Mouse (Mus musculus): ENCODE data around the gene Gps1. TPM values are rescaled to one million over a fixed set of nuclear protein-coding genes. Genes with fewer than 3 reads are reported as not detected.
A peak's percentile ranks its signal among the peaks of the same experiment; 100 is the strongest.

The Gps1 gene
- polyA plus RNA-seq, 1 experiment from 2014 or later: 242 TPM

DNA sequence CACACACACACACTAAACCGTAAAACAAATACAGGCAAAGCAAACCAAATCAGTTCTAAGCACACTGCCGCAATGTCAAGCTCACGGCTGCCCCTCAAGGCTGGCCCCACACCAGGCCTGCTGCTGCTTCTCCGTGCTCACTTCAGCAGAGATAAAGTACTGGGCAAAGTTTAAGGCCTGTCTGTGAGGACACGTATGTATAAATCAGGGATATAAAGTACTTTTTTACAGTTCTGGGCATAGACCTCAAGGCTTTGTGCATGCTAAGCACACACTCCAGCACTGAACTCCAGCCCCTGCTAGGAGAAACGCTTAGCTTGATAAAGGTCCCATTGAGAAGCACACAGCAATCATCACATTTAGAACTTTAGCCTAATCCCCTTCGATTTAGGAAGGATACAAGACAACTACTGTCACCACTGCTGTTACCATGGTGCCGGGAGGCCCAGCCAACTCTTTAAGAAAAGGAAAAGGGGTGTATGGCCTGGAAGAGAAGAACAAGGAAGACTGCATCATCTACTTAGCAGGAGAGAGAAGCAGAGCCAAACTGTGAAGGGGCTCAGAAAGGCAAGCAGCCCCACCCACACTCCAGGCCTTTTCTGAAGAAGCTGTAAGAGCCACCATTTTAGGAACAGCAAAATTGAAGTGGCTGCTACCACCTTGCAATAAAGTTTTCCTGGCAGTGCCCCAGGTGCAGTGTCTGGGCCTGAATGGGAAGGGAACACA lies 49.6 kb downstream of the Gps1 start:
- ATAC-seq (ENCODE audit: insufficient number of reproducible peaks, insufficient read depth, low FRiP score, low TSS enrichment, low read depth): no peak
- Histone ChIP-seq H3K4me1 (replicated peaks) (no peaks in the 10 kb centered on the region; the same call in 1 of the 2 replicates), H3K4me3 (replicated peaks) (no peak overlapping the region), H3K4me2 (no peak overlapping the region), H3K27ac (peak overlapping the region; percentile 47; the same call in 1 of the 2 replicates), H3K9me3 (no peaks in the 10 kb centered on the region), H3K27me3 (no peaks in the 10 kb centered on the region), H3K36me3 (no peaks in the 10 kb centered on the region), H3K9ac (replicated peaks) (no peak overlapping the region)
- 81% methylated on average over 8 of the region's 8 CpGs for WGBS

Other genes with a start within 250 kb of the Gps1 start
- 221 and 229 TPM in 2 replicates for gene Mcrip1, start 234.5 kb upstream of the Gps1 start, polyA plus RNA-seq (2016; fragmentation: Nextera tagmentation; extraction: Ambion mirVana)
- gene Ppp1r27, start 233.1 kb upstream of the Gps1 start, polyA plus RNA-seq (2016; fragmentation: Nextera tagmentation; extraction: Ambion mirVana): not detected in 2 replicates
- 620 and 631 TPM in 2 replicates for gene P4hb, start 211.0 kb upstream of the Gps1 start, polyA plus RNA-seq (2016; fragmentation: Nextera tagmentation; extraction: Ambion mirVana)
- 484 and 518 TPM in 2 replicates for gene Arhgdia, start 202.6 kb upstream of the Gps1 start, polyA plus RNA-seq (2016; fragmentation: Nextera tagmentation; extraction: Ambion mirVana)
- 671 and 778 TPM in 2 replicates for gene Alyref, start 185.9 kb upstream of the Gps1 start, polyA plus RNA-seq (2016; fragmentation: Nextera tagmentation; extraction: Ambion mirVana)
- gene Anapc11, start 185.9 kb upstream of the Gps1 start, polyA plus RNA-seq (2016; fragmentation: Nextera tagmentation; extraction: Ambion mirVana): 202 and 203 TPM in 2 replicates
- 0.65 and 0.95 TPM in 2 replicates for gene Npb, start 175.8 kb upstream of the Gps1 start, polyA plus RNA-seq (2016; fragmentation: Nextera tagmentation; extraction: Ambion mirVana)
- 143 and 156 TPM in 2 replicates for gene Pcyt2, start 166.3 kb upstream of the Gps1 start, polyA plus RNA-seq (2016; fragmentation: Nextera tagmentation; extraction: Ambion mirVana)
- 29.5 and 29.9 TPM in 2 replicates for gene Sirt7, start 159.0 kb upstream of the Gps1 start, polyA plus RNA-seq (2016; fragmentation: Nextera tagmentation; extraction: Ambion mirVana)
- gene Mafg, start 150.7 kb upstream of the Gps1 start, polyA plus RNA-seq (2016; fragmentation: Nextera tagmentation; extraction: Ambion mirVana): 28.8 and 29.9 TPM in 2 replicates
- 29.9 and 34.3 TPM in 2 replicates for gene Pycr1, start 140.5 kb upstream of the Gps1 start, polyA plus RNA-seq (2016; fragmentation: Nextera tagmentation; extraction: Ambion mirVana)
- 0.36 and 0.68 TPM in 2 replicates for gene Myadml2, start 136.1 kb upstream of the Gps1 start, polyA plus RNA-seq (2016; fragmentation: Nextera tagmentation; extraction: Ambion mirVana)
- gene Notum, start 123.1 kb upstream of the Gps1 start, polyA plus RNA-seq (2016; fragmentation: Nextera tagmentation; extraction: Ambion mirVana): 8.8 and 12.6 TPM in 2 replicates
- gene Aspscr1, start 111.3 kb upstream of the Gps1 start, polyA plus RNA-seq (2016; fragmentation: Nextera tagmentation; extraction: Ambion mirVana): 142 and 149 TPM in 2 replicates
- 131 and 138 TPM in 2 replicates for gene Cenpx, start 70.5 kb upstream of the Gps1 start, polyA plus RNA-seq (2016; fragmentation: Nextera tagmentation; extraction: Ambion mirVana)
- gene Lrrc45, start 70.3 kb upstream of the Gps1 start, polyA plus RNA-seq (2016; fragmentation: Nextera tagmentation; extraction: Ambion mirVana): 77.9 and 78.4 TPM in 2 replicates
- gene Rac3, start 62.8 kb upstream of the Gps1 start, polyA plus RNA-seq (2016; fragmentation: Nextera tagmentation; extraction: Ambion mirVana): 48.5 and 51.2 TPM in 2 replicates
- gene Dcxr, start 57.0 kb upstream of the Gps1 start, polyA plus RNA-seq (2016; fragmentation: Nextera tagmentation; extraction: Ambion mirVana): 14.8 and 17.8 TPM in 2 replicates
- 4.6 and 7.2 TPM in 2 replicates for gene Cbr2, start 52.2 kb upstream of the Gps1 start, polyA plus RNA-seq (2016; fragmentation: Nextera tagmentation; extraction: Ambion mirVana)
- 6.4 and 8.4 TPM in 2 replicates for gene Hmga1b, start 21.5 kb upstream of the Gps1 start, polyA plus RNA-seq (2016; fragmentation: Nextera tagmentation; extraction: Ambion mirVana)
- 36.2 and 42.1 TPM in 2 replicates for gene Rfng, start 65 bp upstream of the Gps1 start, polyA plus RNA-seq (2016; fragmentation: Nextera tagmentation; extraction: Ambion mirVana)
- gene Dus1l, start 12.1 kb downstream of the Gps1 start, polyA plus RNA-seq (2016; fragmentation: Nextera tagmentation; extraction: Ambion mirVana): 73.4 and 77.6 TPM in 2 replicates
- 70.3 and 79.1 TPM in 2 replicates for gene Fasn, start 40.3 kb downstream of the Gps1 start, polyA plus RNA-seq (2016; fragmentation: Nextera tagmentation; extraction: Ambion mirVana)
- 6.4 and 7.2 TPM in 2 replicates for gene Ccdc57, start 148.6 kb downstream of the Gps1 start, polyA plus RNA-seq (2016; fragmentation: Nextera tagmentation; extraction: Ambion mirVana)
- gene Slc16a3, start 164.2 kb downstream of the Gps1 start, polyA plus RNA-seq (2016; fragmentation: Nextera tagmentation; extraction: Ambion mirVana): 77.0 and 77.4 TPM in 2 replicates
- 154 and 157 TPM in 2 replicates for gene Csnk1d, start 207.1 kb downstream of the Gps1 start, polyA plus RNA-seq (2016; fragmentation: Nextera tagmentation; extraction: Ambion mirVana)

Measured in limb, embryonic 12.5 days (tissue).